Mouse (Mus musculus) hindbrain, embryonic 14.5 days (tissue): Measurements from ENCODE around the gene Rasa2. TPM values are rescaled to one million over a fixed set of nuclear protein-coding genes. Genes with fewer than 3 reads are reported as not detected.

ENCODE experiments used
- ATAC-seq: fragments of 200-750 bp; cut with Nextera tagmentation; 2 replicates; pipeline ENCODE4 v1.8.0; 2017; ENCODE audit warnings: moderate number of reproducible peaks, mild to moderate bottlenecking, moderate TSS enrichment, moderate library complexity; ENCODE audit not compliant: low FRiP score
- DNase-seq: peaks from one replicate; pipeline ENCODE4 v3.0.0-alpha.2; 2015; ENCODE audit warnings: low spot score
- H3K27ac ChIP-seq: fragments of 300-500 bp; sonication (generic); 2 replicates; pipeline ENCODE4 v1.5.1; 2014; ENCODE audit warnings: mild to moderate bottlenecking, moderate library complexity
- H3K27me3 ChIP-seq: fragments of 300-500 bp; sonication (generic); 2 replicates; pipeline ENCODE4 v1.6.1; 2014; ENCODE audit warnings: mild to moderate bottlenecking, low read length, mixed read lengths; ENCODE audit not compliant: control insufficient read depth, insufficient read depth
- H3K36me3 ChIP-seq: fragments of 300-500 bp; sonication (generic); replicated peaks from 2 replicates; pipeline ENCODE4 v1.6.1; 2014; ENCODE audit not compliant: control insufficient read depth, insufficient read depth
- H3K4me1 ChIP-seq: fragments of 300-500 bp; sonication (generic); replicated peaks from 2 replicates; pipeline ENCODE4 v1.6.1; 2014; ENCODE audit warnings: antibody characterized with exemption, low read length, mixed read lengths; ENCODE audit not compliant: control insufficient read depth, insufficient read depth
- H3K4me2 ChIP-seq: fragments of 300-500 bp; sonication (generic); replicated peaks from 2 replicates; pipeline ENCODE4 v1.6.1; 2014; ENCODE audit warnings: mild to moderate bottlenecking, moderate library complexity
- H3K4me3 ChIP-seq: fragments of 300-500 bp; sonication (generic); replicated peaks from 2 replicates; pipeline ENCODE4 v1.5.1; 2014; ENCODE audit warnings: mild to moderate bottlenecking, low read length
- H3K9ac ChIP-seq: fragments of 300-500 bp; sonication (generic); 2 replicates; pipeline ENCODE4 v1.6.1; 2014
- H3K9me3 ChIP-seq: fragments of 300-500 bp; sonication (generic); 2 replicates; pipeline ENCODE4 v1.6.1; 2016; ENCODE audit warnings: low read length; ENCODE audit not compliant: control insufficient read depth
- WGBS: fragments of 180-500 bp; shearing (Covaris S2); extraction: QIAGEN DNeasy Blood & Tissue Kit; methylation state at CpG from one replicate; pipeline ENCODE4 v1.1.7; 2014; 5-methylcytosine and 5-hydroxymethylcytosine counted together
- polyA plus RNA-seq: library from polyadenylated mRNA; unstranded; fragments of >200 nt; fragmentation: Nextera tagmentation; extraction: Ambion mirVana; gene quantifications from 2 replicates; pipeline ENCODE4 v1.2.1, GENCODE M21; 2014

Gene Rasa2
- polyA plus RNA-seq, 1 experiment from 2014 or later: 21.1 TPM

GRCm38 (mm10) chr9:96577674-96578073 is 53.7 kb downstream of the Rasa2 start:
- Histone ChIP-seq H3K4me1 (no peaks in the 10 kb centered on the region), H3K36me3 (peaks cover 42% of the 10 kb centered on the region), H3K27ac (no peak overlapping the region), H3K9ac (no peak overlapping the region), H3K9me3 (no peaks in the 10 kb centered on the region), H3K4me2 (no peak overlapping the region), H3K27me3 (no peaks in the 10 kb centered on the region), H3K4me3 (no peak overlapping the region)
- WGBS: 88% methylated on average over 6 of the region's 6 CpGs
- ATAC-seq: no peak
- no peak for DNase-seq

- H3K4me1 ChIP-seq: no peaks in the 10 kb centered on the region
- no peak overlapping the region for H3K4me2 ChIP-seq
- H3K9me3 ChIP-seq: no peaks in the 10 kb centered on the region
- H3K4me3 ChIP-seq: no peak overlapping the region
- ATAC-seq (no peak), DNase-seq (peak; percentile 84)
- H3K9ac ChIP-seq: no peak overlapping the region
- no peaks in the 10 kb centered on the region for H3K27me3 ChIP-seq
- peaks cover 46% of the 10 kb centered on the region for H3K36me3 ChIP-seq
- WGBS: 13% methylated on average over 1 of the region's 1 CpGs
- no peak overlapping the region for H3K27ac ChIP-seq
Observed at GRCm38 (mm10) chr9:96573252-96573651, 58.2 kb downstream of the Rasa2 start.

GRCm38 (mm10) chr9:96572754-96573153 is 58.7 kb downstream of the Rasa2 start:
- Histone ChIP-seq H3K9ac (no peak overlapping the region), H3K4me1 (no peaks in the 10 kb centered on the region), H3K4me2 (no peak overlapping the region), H3K36me3 (peaks cover 44% of the 10 kb centered on the region), H3K9me3 (no peaks in the 10 kb centered on the region), H3K4me3 (no peak overlapping the region), H3K27me3 (no peaks in the 10 kb centered on the region), H3K27ac (no peak overlapping the region)
- ATAC-seq: no peak
- WGBS: 86% methylated on average over 9 of the region's 9 CpGs
- no peak for DNase-seq

DNA sequence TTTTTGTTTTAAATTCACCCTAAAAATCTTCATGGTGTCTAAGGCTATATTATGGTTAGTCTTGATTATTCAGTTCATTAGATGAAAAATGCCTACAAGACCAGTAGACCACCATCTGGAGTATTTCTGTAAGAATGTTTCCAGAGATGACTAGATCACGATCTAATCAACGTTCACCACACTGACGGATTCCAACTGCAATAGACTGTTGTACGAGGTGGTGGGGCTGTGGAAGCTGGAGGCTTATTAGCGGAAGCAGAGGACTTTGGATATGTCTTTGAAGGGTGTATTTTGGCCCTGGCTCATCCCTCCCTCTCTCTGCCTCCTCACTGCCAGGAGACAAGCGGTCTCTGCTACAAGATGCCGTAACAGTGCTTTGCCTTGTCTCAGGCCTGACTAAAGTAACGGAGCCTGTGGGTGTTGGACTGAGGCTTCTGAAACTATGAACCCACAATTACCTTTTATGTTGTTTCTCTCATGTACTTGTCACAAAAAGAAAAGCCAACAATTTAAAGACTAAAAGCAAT is 64.9 kb downstream of the Rasa2 start:
- H3K36me3 ChIP-seq: peaks cover 59% of the 10 kb centered on the region
- H3K9me3 ChIP-seq: no peaks in the 10 kb centered on the region
- no peak overlapping the region for H3K9ac ChIP-seq
- no peak overlapping the region for H3K4me2 ChIP-seq
- no peaks in the 10 kb centered on the region for H3K4me1 ChIP-seq
- ATAC-seq: no peak
- 82% methylated on average over 8 of the region's 8 CpGs for WGBS
- no peaks in the 10 kb centered on the region for H3K27me3 ChIP-seq
- H3K27ac ChIP-seq: no peak overlapping the region
- no peak overlapping the region for H3K4me3 ChIP-seq
- DNase-seq: no peak

GRCm38 (mm10) chr9:96563501-96563900 is 67.9 kb downstream of the Rasa2 start:
- Histone ChIP-seq H3K4me3 (no peak overlapping the region), H3K27me3 (no peaks in the 10 kb centered on the region)
- 97% methylated on average over 4 of the region's 4 CpGs for WGBS

GRCm38 (mm10) chr9:96559148-96559547 is 72.3 kb downstream of the Rasa2 start:
- no peak for ATAC-seq
- Histone ChIP-seq H3K27me3 (no peaks in the 10 kb centered on the region), H3K4me3 (no peak overlapping the region), H3K36me3 (peaks cover 52% of the 10 kb centered on the region), H3K4me1 (no peaks in the 10 kb centered on the region), H3K9me3 (no peaks in the 10 kb centered on the region), H3K4me2 (no peak overlapping the region), H3K9ac (no peak overlapping the region), H3K27ac (no peak overlapping the region)
- no peak for DNase-seq
- WGBS: 94% methylated on average over 6 of the region's 6 CpGs

More at GRCm38 (mm10) chr9:96563501-96563900, 67.9 kb downstream of the Rasa2 start:
- Histone ChIP-seq H3K4me1 (no peaks in the 10 kb centered on the region), H3K9ac (no peak overlapping the region), H3K27ac (no peak overlapping the region), H3K36me3 (peaks cover 62% of the 10 kb centered on the region), H3K4me2 (no peak overlapping the region), H3K9me3 (no peaks in the 10 kb centered on the region)
- no peak for DNase-seq
- no peak for ATAC-seq

DNA sequence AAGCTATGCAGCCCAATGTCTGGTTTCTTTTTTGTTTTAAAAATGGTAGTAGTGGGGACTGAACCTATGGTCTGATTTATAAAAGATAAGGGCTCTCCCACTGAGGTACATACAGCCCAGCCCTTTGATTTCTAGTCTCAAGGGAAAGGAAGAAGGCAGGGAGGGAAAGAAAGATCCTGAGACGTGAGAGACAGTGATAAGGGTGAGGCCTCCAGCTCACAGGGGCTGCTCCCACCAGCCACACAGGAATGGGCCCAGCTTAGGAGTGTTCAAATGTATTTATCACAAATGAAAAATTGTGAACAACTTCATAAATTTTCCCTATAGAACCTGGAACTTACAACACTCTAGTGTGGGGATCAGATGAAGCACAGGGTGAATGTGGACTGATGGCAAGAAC is 72.8 kb downstream of the Rasa2 start:
- DNase-seq (no peak), ATAC-seq (no peak)
- no peaks in the 10 kb centered on the region for H3K4me1 ChIP-seq
- H3K36me3 ChIP-seq: peaks cover 47% of the 10 kb centered on the region
- H3K9ac ChIP-seq: no peak overlapping the region
- no peak overlapping the region for H3K4me3 ChIP-seq
- H3K27me3 ChIP-seq: no peaks in the 10 kb centered on the region
- no peak overlapping the region for H3K27ac ChIP-seq
- no peak overlapping the region for H3K4me2 ChIP-seq
- no peaks in the 10 kb centered on the region for H3K9me3 ChIP-seq
- WGBS: 76% methylated on average over 1 of the region's 1 CpGs

GRCm38 (mm10) chr9:96554095-96554494 is 77.3 kb downstream of the Rasa2 start:
- no peaks in the 10 kb centered on the region for H3K4me1 ChIP-seq
- no peak for DNase-seq

GRCm38 (mm10) chr9:96545410-96545809 is 86.0 kb downstream of the Rasa2 start:
- H3K4me3 ChIP-seq: no peak overlapping the region
- no peak overlapping the region for H3K4me2 ChIP-seq
- H3K9ac ChIP-seq: no peak overlapping the region
- H3K9me3 ChIP-seq: no peaks in the 10 kb centered on the region
- 91% methylated on average over 13 of the region's 13 CpGs for WGBS
- ATAC-seq (0 out of 2 replicates have a peak, but pooled peaks have one; percentile 27), DNase-seq (no peak)
- no peaks in the 10 kb centered on the region for H3K27me3 ChIP-seq
- no peak overlapping the region for H3K27ac ChIP-seq
- H3K36me3 ChIP-seq: peaks cover 45% of the 10 kb centered on the region
- H3K4me1 ChIP-seq: no peaks in the 10 kb centered on the region

More at GRCm38 (mm10) chr9:96554095-96554494, 77.3 kb downstream of the Rasa2 start:
- no peak for ATAC-seq
- Histone ChIP-seq H3K36me3 (peaks cover 49% of the 10 kb centered on the region), H3K4me3 (no peak overlapping the region), H3K9me3 (no peaks in the 10 kb centered on the region), H3K9ac (no peak overlapping the region), H3K27me3 (no peaks in the 10 kb centered on the region), H3K27ac (no peak overlapping the region), H3K4me2 (no peak overlapping the region)
- 91% methylated on average over 1 of the region's 1 CpGs for WGBS
